Mouse (Mus musculus): ENCODE data around the gene Atp2c2. TPM values are rescaled to one million over a fixed set of nuclear protein-coding genes. Genes with fewer than 3 reads are reported as not detected.

Atp2c2 gene
- total RNA-seq (2021): 0.67 and 0.95 TPM in 2 replicates
- long read RNA-seq: 0 reads

- DNase-seq: no peak
Measured at GRCm38 (mm10) chr8:119699549-119700134, at the start of gene Atp2c2. Gene Atp2c2, plus strand, starts transcription at chr8:119700009.

GRCm38 (mm10) chr8:119651324-119651723 lies 48.5 kb upstream of the Atp2c2 start:
- no peak for DNase-seq

GRCm38 (mm10) chr8:119656709-119657464 lies 42.9 kb upstream of the Atp2c2 start:
- DNase-seq: peak; percentile 57

GRCm38 (mm10) chr8:119661081-119661480 lies 38.7 kb upstream of the Atp2c2 start:
- DNase-seq: peak; percentile 66

GRCm38 (mm10) chr8:119661892-119662291 lies 37.9 kb upstream of the Atp2c2 start:
- DNase-seq: no peak

GRCm38 (mm10) chr8:119663440-119663839 lies 36.4 kb upstream of the Atp2c2 start:
- DNase-seq: no peak

- no peak for DNase-seq
Measured at GRCm38 (mm10) chr8:119665270-119665669, 34.5 kb upstream of the Atp2c2 start.

GRCm38 (mm10) chr8:119666219-119666951 lies 33.4 kb upstream of the Atp2c2 start, which contains the start of gene Wfdc1:
Gene Wfdc1, plus strand, starts transcription at chr8:119666365.
- peak; percentile 26 for DNase-seq

- peak; percentile 20 for DNase-seq
Measured at GRCm38 (mm10) chr8:119668447-119668846, 31.4 kb upstream of the Atp2c2 start.

GRCm38 (mm10) chr8:119669284-119669683 lies 30.5 kb upstream of the Atp2c2 start:
- peak; percentile 28 for DNase-seq

- peak; percentile 41 for DNase-seq
Measured at GRCm38 (mm10) chr8:119670419-119671091, 29.3 kb upstream of the Atp2c2 start.

- DNase-seq: no peak
Measured at GRCm38 (mm10) chr8:119673976-119674555, 25.7 kb upstream of the Atp2c2 start.

GRCm38 (mm10) chr8:119675457-119675856 lies 24.4 kb upstream of the Atp2c2 start:
- DNase-seq: no peak

- peak; percentile 91 for DNase-seq
Measured at GRCm38 (mm10) chr8:119676389-119676788, 23.4 kb upstream of the Atp2c2 start.

GRCm38 (mm10) chr8:119678138-119678843 lies 21.5 kb upstream of the Atp2c2 start:
- peak; percentile 47 for DNase-seq

- DNase-seq: no peak
Measured at GRCm38 (mm10) chr8:119679184-119679583, 20.6 kb upstream of the Atp2c2 start.

- DNase-seq: no peak
Measured at GRCm38 (mm10) chr8:119690602-119691001, 9.2 kb upstream of the Atp2c2 start.

- no peak for DNase-seq
Measured at GRCm38 (mm10) chr8:119691989-119692388, 7.8 kb upstream of the Atp2c2 start.

- DNase-seq: no peak
Measured at GRCm38 (mm10) chr8:119694696-119695095, 5.1 kb upstream of the Atp2c2 start.

- DNase-seq: no peak
Measured at GRCm38 (mm10) chr8:119697163-119697562, 2.6 kb upstream of the Atp2c2 start.

GRCm38 (mm10) chr8:119698960-119699359 lies 849 bp upstream of the Atp2c2 start:
- peak; percentile 79 for DNase-seq
